Mouse (Mus musculus): ENCODE measurements around the gene Mthfd1l. TPM values are rescaled to one million over a fixed set of nuclear protein-coding genes. Genes with fewer than 3 reads are reported as not detected.
A peak's percentile ranks its signal among the peaks of the same experiment; 100 is the strongest.
"Not testable (repeated sequence)": the region's sequence is repeated elsewhere in the genome, so short reads cannot be mapped to it uniquely, and the experiment has no call there.

Gene Mthfd1l
- polyA plus RNA-seq, 1 experiment from 2014 or later = 7.3 TPM

DNA sequence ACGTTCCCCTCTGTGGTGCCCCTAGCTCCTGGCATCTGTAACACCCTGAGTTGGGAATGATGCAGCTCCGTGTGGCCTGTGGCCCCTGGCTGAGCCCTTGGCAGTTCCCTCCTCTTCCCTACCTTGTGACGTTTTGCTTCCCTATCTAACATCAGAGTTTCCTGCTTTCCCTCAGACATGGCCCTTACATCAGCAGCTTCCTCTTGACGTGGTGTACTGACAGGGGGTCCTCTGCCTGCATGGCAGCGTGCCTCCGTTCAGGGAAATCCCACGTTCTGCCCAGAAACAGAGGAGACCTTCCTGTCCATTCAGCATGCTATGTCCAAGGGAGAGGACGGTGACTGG lies 138.8 kb downstream of the Mthfd1l start:
- H3K27ac ChIP-seq (ENCODE audit: low read length) = no peak overlapping the region

DNA sequence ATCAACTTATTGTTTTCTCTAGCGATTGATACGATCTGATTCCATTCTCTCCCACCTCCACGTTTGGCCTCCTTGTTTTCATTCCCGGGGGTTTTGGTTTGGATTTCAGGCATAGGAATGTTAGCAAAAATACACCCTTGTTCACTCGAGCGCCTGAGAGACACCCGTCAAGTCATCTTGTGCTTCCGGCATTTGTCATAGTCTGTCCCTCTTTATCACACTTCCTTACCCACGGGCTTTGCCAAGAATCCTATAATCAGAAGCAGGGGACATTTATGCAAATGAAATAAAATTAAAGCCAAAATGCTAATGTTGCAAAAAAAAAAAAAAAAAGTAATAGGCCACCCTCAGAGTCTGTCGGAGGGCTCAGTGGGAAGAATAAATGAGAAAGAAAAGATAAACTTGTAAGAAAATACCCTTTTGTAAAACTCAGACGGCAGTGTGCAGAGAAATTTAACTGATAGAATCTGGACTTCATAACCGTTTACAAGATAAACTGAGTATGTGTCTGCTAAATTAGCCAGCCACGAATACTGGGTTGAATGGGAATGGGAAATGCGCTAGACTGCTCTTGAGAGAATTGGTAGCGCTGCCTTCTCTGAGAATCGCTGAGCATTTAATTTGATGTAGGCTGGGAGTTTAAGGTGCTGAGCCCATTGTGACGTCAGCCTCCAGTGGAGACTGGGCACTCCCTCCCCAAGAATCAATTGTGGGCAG lies 139.9 kb downstream of the Mthfd1l start:
- no peaks in the 10 kb centered on the region for H3K27me3 ChIP-seq (ENCODE audit: control insufficient read depth, insufficient read depth, low read depth, low read length)
- H3K9ac ChIP-seq (ENCODE audit: low read depth, low read length) = no peak overlapping the region
- H3K27ac ChIP-seq (ENCODE audit: low read length) = no peak overlapping the region
- H3K9me3 ChIP-seq (replicated peaks; ENCODE audit: control insufficient read depth, low read length, poor library complexity, severe bottlenecking) = no peaks in the 10 kb centered on the region
- peak; percentile 29; the same call in 1 of the 2 replicates for ATAC-seq
- H3K36me3 ChIP-seq (ENCODE audit: control insufficient read depth, insufficient read depth, low read length) = no peaks in the 10 kb centered on the region
- H3K4me2 ChIP-seq (ENCODE audit: low read length) = no peak overlapping the region
- no peaks in the 10 kb centered on the region; the same call in 1 of the 2 replicates for H3K4me1 ChIP-seq (ENCODE audit: control insufficient read depth, insufficient read depth, low read length)
- WGBS = 50% methylated on average over 17 of the region's 17 CpGs
- no peak overlapping the region for H3K4me3 ChIP-seq (ENCODE audit: low read depth, low read length)

More for the DNA sequence above, 138.8 kb downstream of the Mthfd1l start:
- no peaks in the 10 kb centered on the region for H3K9me3 ChIP-seq (replicated peaks; ENCODE audit: control insufficient read depth, low read length, poor library complexity, severe bottlenecking)
- ATAC-seq = no peak
- H3K4me1 ChIP-seq (ENCODE audit: control insufficient read depth, insufficient read depth, low read length) = no peaks in the 10 kb centered on the region; the same call in 1 of the 2 replicates
- no peaks in the 10 kb centered on the region for H3K36me3 ChIP-seq (ENCODE audit: control insufficient read depth, insufficient read depth, low read length)
- no peak overlapping the region for H3K4me2 ChIP-seq (ENCODE audit: low read length)
- no peaks in the 10 kb centered on the region for H3K27me3 ChIP-seq (ENCODE audit: control insufficient read depth, insufficient read depth, low read depth, low read length)
- WGBS = 76% methylated on average over 8 of the region's 8 CpGs
- no peak overlapping the region for H3K9ac ChIP-seq (ENCODE audit: low read depth, low read length)
- H3K4me3 ChIP-seq (ENCODE audit: low read depth, low read length) = no peak overlapping the region

DNA sequence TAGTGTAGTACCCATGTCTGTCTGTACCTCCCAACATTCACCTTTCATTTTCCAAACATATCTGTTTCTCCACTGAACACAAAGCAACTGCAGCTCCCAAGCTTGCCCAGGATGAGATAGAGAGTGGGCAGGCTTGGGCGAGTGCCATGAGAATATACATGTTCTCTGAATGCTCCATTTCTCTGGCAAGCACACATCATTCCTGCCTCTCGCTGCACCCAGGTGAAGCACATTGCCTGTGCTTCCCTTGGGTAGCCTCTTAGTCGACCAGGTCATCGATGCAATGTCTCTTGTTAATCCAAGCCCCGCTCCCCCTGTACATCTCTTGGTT lies 140.4 kb downstream of the Mthfd1l start:
- Histone ChIP-seq H3K4me1 (ENCODE audit: control insufficient read depth, insufficient read depth, low read length) (no peaks in the 10 kb centered on the region; the same call in 1 of the 2 replicates), H3K4me3 (ENCODE audit: low read depth, low read length) (no peak overlapping the region), H3K9me3 (replicated peaks; ENCODE audit: control insufficient read depth, low read length, poor library complexity, severe bottlenecking) (no peaks in the 10 kb centered on the region), H3K27me3 (ENCODE audit: control insufficient read depth, insufficient read depth, low read depth, low read length) (no peaks in the 10 kb centered on the region), H3K36me3 (ENCODE audit: control insufficient read depth, insufficient read depth, low read length) (no peaks in the 10 kb centered on the region), H3K27ac (ENCODE audit: low read length) (no peak overlapping the region), H3K9ac (ENCODE audit: low read depth, low read length) (no peak overlapping the region), H3K4me2 (ENCODE audit: low read length) (no peak overlapping the region)
- 92% methylated on average over 5 of the region's 5 CpGs for WGBS
- 0 out of 2 replicates have a peak, but pooled peaks have one; percentile 26 for ATAC-seq

DNA sequence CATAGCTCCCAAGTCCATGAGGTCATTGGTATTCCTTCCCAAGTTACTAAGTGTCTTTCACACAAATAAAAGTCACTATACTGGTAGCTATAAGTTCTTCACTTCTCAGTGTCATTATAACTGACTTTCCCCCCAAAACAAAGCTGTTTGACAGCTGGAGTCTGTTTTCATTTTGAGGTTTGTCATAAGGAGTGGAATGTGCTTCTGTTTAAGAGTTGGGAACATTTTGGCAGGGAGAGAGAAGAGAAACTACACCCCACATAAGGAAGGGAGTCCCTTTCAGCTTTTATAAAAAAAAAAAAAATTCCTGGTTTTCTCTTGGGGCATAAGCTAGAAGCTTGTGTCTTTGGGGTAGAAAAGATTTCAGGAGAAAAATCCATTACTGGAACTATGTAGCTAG lies 143.7 kb downstream of the Mthfd1l start:
- Histone ChIP-seq H3K4me3 (ENCODE audit: low read depth, low read length) (no peak overlapping the region), H3K27ac (ENCODE audit: low read length) (no peak overlapping the region), H3K4me1 (ENCODE audit: control insufficient read depth, insufficient read depth, low read length) (no peaks in the 10 kb centered on the region; the same call in 1 of the 2 replicates), H3K27me3 (ENCODE audit: control insufficient read depth, insufficient read depth, low read depth, low read length) (no peaks in the 10 kb centered on the region), H3K4me2 (ENCODE audit: low read length) (no peak overlapping the region), H3K9me3 (replicated peaks; ENCODE audit: control insufficient read depth, low read length, poor library complexity, severe bottlenecking) (no peaks in the 10 kb centered on the region), H3K36me3 (ENCODE audit: control insufficient read depth, insufficient read depth, low read length) (no peaks in the 10 kb centered on the region), H3K9ac (ENCODE audit: low read depth, low read length) (no peak overlapping the region)
- no peak for ATAC-seq

DNA sequence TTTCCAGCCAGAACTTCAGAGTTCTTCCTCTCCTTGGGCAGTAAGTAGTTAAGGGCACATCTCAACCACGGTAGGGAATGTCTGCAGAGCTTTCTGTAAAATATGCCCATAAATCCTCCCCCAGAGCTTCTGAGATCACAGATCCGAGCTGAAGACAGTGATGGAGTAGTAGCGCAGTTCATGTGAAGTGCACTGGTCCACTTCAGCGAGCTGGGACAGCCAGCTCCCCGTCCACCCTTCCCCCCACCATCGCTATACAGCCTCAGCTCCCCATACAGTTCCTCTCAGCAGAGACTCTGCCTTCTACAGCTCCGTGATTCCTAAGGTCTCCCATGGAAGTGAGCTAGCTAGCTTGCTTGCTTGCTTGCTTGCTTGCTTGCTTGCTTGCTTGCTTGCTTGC lies 144.2 kb downstream of the Mthfd1l start:
- no peak overlapping the region for H3K27ac ChIP-seq (ENCODE audit: low read length)
- no peak overlapping the region for H3K4me3 ChIP-seq (ENCODE audit: low read depth, low read length)
- no peaks in the 10 kb centered on the region; the same call in 1 of the 2 replicates for H3K4me1 ChIP-seq (ENCODE audit: control insufficient read depth, insufficient read depth, low read length)
- 65% methylated on average over 7 of the region's 7 CpGs for WGBS
- no peaks in the 10 kb centered on the region for H3K36me3 ChIP-seq (ENCODE audit: control insufficient read depth, insufficient read depth, low read length)
- no peaks in the 10 kb centered on the region for H3K9me3 ChIP-seq (replicated peaks; ENCODE audit: control insufficient read depth, low read length, poor library complexity, severe bottlenecking)
- H3K4me2 ChIP-seq (ENCODE audit: low read length) = no peak overlapping the region
- H3K27me3 ChIP-seq (ENCODE audit: control insufficient read depth, insufficient read depth, low read depth, low read length) = no peaks in the 10 kb centered on the region
- no peak overlapping the region for H3K9ac ChIP-seq (ENCODE audit: low read depth, low read length)
- ATAC-seq = no peak

DNA sequence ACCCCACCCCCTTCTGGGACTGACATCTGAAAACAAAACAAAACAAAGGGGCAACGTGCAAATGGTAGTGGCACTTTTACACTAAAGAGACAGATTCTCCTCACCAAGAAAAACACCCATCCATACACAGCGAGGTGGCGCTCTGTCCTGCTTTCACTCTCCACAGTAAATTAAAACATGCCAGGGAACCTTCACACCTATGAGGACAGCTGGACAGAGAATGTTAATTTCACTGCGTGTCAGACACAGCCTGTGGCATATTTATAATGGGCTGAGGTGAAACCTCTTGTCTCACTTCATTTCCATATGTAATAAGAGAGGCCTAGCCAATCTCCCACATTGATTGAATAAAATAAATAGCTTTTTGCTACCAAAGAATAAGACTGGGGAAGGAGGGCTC lies 146.4 kb downstream of the Mthfd1l start:
- no peak for ATAC-seq
- Histone ChIP-seq H3K4me2 (ENCODE audit: low read length) (no peak overlapping the region), H3K27ac (ENCODE audit: low read length) (no peak overlapping the region), H3K27me3 (ENCODE audit: control insufficient read depth, insufficient read depth, low read depth, low read length) (no peaks in the 10 kb centered on the region), H3K4me3 (ENCODE audit: low read depth, low read length) (no peak overlapping the region), H3K9me3 (replicated peaks; ENCODE audit: control insufficient read depth, low read length, poor library complexity, severe bottlenecking) (no peaks in the 10 kb centered on the region), H3K4me1 (ENCODE audit: control insufficient read depth, insufficient read depth, low read length) (no peaks in the 10 kb centered on the region), H3K36me3 (ENCODE audit: control insufficient read depth, insufficient read depth, low read length) (no peaks in the 10 kb centered on the region), H3K9ac (ENCODE audit: low read depth, low read length) (no peak overlapping the region)
- WGBS = 63% methylated on average over 4 of the region's 4 CpGs

DNA sequence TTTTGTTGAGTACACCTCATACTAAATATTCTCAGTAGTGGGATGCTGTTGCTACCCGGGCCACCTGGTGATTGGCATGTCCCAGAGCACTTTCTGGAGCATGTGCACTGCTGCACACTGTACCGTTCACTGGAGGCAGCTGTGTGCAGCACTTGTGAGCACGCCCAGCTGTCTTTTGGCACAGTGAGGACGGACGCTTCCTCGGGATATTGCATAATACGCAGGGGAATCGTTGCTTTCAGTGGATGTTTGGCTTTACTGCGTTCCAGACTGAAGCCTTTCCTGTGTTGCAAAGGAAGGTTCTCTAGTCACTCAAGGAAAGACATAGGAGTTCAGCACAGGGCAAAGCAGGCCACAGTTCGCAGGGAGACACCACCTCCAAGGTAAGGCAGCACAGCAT lies 147.8 kb downstream of the Mthfd1l start:
- Histone ChIP-seq H3K4me3 (ENCODE audit: low read depth, low read length) (no peak overlapping the region), H3K4me2 (ENCODE audit: low read length) (no peak overlapping the region), H3K27ac (ENCODE audit: low read length) (no peak overlapping the region), H3K27me3 (ENCODE audit: control insufficient read depth, insufficient read depth, low read depth, low read length) (no peaks in the 10 kb centered on the region), H3K9ac (ENCODE audit: low read depth, low read length) (no peak overlapping the region), H3K36me3 (ENCODE audit: control insufficient read depth, insufficient read depth, low read length) (no peaks in the 10 kb centered on the region), H3K9me3 (replicated peaks; ENCODE audit: control insufficient read depth, low read length, poor library complexity, severe bottlenecking) (no peaks in the 10 kb centered on the region), H3K4me1 (ENCODE audit: control insufficient read depth, insufficient read depth, low read length) (peaks cover 5% of the 10 kb centered on the region; the same call in 1 of the 2 replicates)
- ATAC-seq = no peak
- WGBS = 87% methylated on average over 10 of the region's 10 CpGs

DNA sequence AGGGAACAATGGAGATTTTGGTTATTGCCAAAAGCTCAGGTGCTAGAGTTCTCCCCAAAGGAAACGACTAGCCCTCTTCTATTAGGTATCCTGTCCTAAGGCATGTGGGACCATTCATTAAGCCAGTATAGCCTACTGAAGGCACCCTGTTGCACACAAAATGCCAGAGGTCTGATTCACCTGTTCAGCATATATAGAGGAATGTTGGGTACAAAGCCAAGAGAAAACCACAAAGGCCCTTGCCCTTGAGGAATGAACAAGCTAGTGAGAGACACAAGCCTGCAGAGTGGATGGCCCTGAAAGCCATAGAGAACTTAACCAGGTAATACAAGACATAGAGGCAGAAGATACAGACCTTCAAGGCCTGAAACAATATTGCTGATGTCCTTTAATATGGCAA lies 148.3 kb downstream of the Mthfd1l start:
- no peak overlapping the region for H3K4me3 ChIP-seq (ENCODE audit: low read depth, low read length)
- H3K4me1 ChIP-seq (ENCODE audit: control insufficient read depth, insufficient read depth, low read length) = peaks cover 5% of the 10 kb centered on the region; the same call in 1 of the 2 replicates
- H3K4me2 ChIP-seq (ENCODE audit: low read length) = no peak overlapping the region
- no peaks in the 10 kb centered on the region for H3K36me3 ChIP-seq (ENCODE audit: control insufficient read depth, insufficient read depth, low read length)
- H3K27ac ChIP-seq (ENCODE audit: low read length) = no peak overlapping the region
- H3K9ac ChIP-seq (ENCODE audit: low read depth, low read length) = no peak overlapping the region
- H3K27me3 ChIP-seq (ENCODE audit: control insufficient read depth, insufficient read depth, low read depth, low read length) = no peaks in the 10 kb centered on the region
- H3K9me3 ChIP-seq (replicated peaks; ENCODE audit: control insufficient read depth, low read length, poor library complexity, severe bottlenecking) = no peaks in the 10 kb centered on the region
- no peak for ATAC-seq
- WGBS = 100% methylated on average over 1 of the region's 1 CpGs

DNA sequence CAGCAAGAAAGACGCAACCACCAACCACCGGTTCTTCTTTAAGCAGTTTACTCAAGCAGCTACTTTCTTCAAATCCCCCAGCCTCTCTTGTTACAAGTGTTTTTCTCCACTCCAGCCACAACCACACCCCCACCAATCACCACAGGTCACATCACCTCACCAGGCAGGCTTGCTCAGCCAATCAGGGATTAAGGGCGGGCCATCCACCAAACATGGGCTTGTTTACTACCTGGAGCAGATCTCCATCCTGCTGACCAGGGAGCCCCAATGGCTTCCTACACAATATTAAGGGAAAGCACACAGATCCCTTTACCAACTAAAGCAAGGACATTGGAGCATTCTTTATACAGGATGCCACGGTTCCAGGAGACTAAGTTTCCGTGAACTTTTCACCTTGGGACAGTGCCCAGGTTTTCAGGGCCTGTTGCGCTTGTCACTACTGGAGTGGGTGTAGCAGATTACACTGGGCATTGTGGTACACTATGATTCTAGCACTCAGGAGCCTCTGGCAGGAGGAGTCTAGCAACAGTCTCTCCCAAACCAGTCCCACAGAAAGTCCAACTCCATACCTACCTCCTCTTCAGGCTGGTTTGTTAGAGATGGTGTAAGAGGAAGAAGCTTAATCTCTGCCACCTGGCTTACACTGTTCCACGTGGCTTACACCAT lies 150.5 kb downstream of the Mthfd1l start:
- H3K9ac ChIP-seq (ENCODE audit: low read depth, low read length); H3K4me1 ChIP-seq (ENCODE audit: control insufficient read depth, insufficient read depth, low read length); H3K27ac ChIP-seq (ENCODE audit: low read length); H3K27me3 ChIP-seq (ENCODE audit: control insufficient read depth, insufficient read depth, low read depth, low read length); H3K36me3 ChIP-seq (ENCODE audit: control insufficient read depth, insufficient read depth, low read length); H3K9me3 ChIP-seq (replicated peaks; ENCODE audit: control insufficient read depth, low read length, poor library complexity, severe bottlenecking); H3K4me3 ChIP-seq (ENCODE audit: low read depth, low read length); ATAC-seq; H3K4me2 ChIP-seq (ENCODE audit: low read length): not testable (repeated sequence)
- WGBS = 92% methylated on average over 7 of the region's 7 CpGs

Data from midbrain, embryonic 16.5 days (tissue).